Mouse (Mus musculus) megakaryocyte, adult 5-6 weeks (primary cell): Measurements from ENCODE around the gene Gm10644. TPM values are rescaled to one million over a fixed set of nuclear protein-coding genes. Genes with fewer than 3 reads are reported as not detected.
"Not testable (repeated sequence)": the region's sequence is repeated elsewhere in the genome, so short reads cannot be mapped to it uniquely, and the experiment has no call there.

Source experiments
- ATAC-seq: 2 replicates; pipeline ENCODE4 v1.8.0; 2016; ENCODE audit warnings: mild to moderate bottlenecking, inconsistent platforms; ENCODE audit not compliant: poor library complexity, severe bottlenecking
- total RNA-seq, 2 experiments: library from RNA; stranded (forward) in 1 of 2; stranded (reverse) in 1 of 2; fragments of 153-499, 151-499 nt in 1 of 2; fragments of 221-1000, 200-1000 nt in 1 of 2; gene quantifications; 2 replicates each; pipeline versions ENCODE4 v1.2.3 to v1.2.4; 2015 to 2017

Gm10644 gene
- total RNA-seq (2015) (0.09 and 0.31 TPM in 2 replicates), total RNA-seq (2017) (0.40 and 0.94 TPM in 2 replicates)

DNA sequence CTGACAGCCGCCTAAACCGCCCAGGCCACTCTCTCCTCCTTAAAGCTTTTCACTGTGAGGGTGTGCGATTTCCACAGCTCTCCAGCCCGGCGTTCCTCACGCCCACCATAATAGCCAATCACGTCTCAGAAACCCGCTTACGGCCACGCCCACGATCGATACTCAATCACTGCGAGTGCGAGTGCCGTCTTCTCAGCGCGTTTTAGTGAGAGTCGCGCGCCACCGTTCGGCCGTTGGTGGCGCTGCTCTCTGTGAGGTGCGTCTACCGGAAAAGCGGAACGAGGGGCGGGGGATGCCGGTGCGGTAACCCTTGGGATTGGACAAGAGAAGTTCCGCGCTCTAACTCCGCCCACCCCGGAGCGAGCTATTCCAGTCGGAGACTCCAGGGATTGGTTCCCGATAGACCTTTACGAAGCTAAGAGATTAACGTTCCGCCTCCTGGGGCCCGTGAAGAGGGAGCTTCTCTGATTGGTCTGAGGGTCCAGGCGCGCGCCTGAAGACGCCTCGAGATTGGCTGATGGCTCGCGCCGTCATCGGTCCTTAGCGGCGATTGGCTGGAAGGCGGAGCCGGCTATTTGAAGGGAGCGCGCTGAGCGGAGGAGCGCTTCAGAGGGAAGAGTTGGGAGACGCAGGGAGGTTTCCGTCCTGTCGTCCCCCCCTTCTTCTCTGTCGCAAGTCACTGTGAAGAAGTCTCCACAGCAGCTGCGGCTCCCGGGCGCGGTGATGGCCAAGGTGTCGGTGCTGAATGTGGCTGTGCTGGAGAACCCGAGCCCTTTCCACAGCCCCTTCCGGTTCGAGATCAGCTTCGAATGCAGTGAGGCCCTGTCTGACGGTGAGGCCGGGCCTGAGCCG lies at the start of gene Gm10644, which contains the start of gene Asf1b:
Gene Gm10644 (minus strand): TSS at position 100 of the 852 bp plus-strand sequence.
Gene Asf1b (plus strand): TSS at position 402 of the 852 bp plus-strand sequence.
- ATAC-seq: peak; percentile 88

DNA sequence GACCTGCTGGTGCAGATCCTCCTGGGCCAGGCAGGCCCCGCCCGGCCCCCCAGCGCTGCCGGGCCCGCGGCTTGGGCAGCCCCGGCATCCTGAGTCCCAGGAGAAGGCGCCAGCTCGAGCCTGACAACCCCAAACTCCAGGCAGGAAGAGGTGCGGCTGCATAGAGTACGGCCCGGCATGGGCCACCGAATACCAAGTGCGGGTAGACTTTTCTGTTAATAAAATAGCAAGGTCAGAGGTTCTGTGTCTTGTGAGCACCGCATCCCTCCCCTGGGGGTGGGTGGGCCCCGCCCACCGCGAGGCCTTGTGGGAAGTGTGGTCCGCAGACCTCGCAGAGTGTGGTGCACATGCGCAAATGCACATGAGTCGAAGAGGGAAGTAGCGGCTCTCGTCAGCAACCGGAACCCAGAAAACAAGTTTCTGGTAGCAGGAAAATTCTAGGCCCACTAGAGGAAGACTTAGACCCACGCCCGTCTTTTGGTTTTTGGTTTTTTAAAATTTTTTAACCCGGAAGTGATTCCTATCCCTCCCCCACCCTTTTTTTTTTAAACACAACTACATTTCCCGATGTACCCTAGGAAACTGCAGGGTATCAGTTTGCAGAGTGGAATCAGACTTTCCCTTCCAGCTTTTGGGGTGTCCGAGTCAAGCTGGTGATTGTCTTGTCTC lies 49.7 kb upstream of the Gm10644 start:
- ATAC-seq: peak; percentile 100

DNA sequence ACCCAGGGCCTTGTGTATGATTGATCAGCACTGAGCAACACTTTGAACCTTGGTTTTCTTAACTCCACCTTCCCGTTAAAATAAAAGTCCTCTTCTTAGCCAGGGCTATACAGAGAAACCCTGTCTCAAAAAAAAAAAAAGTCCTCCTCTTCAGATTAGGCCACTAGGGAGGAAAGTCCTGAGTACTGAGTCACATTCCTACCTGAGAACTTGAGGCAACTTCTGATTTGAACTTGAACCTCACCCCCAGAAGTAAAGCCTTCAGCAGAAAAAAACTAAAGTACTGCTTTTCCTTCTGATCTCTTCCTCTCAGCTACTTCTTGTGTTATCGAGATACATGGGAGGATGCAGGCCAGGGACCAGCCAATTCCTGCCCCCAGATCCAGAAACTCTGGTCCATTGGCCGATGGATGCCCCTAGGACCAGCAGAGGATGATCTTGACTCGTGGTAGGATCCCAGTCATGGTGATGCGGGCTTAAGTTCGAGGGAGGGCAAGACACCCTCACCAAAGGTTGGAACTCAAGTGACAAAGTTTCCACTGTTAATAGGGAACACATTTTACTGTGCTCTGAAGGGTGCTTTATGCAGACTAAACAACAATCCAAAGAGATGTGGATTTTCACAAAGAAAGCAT lies 48.7 kb upstream of the Gm10644 start:
- no peak for ATAC-seq

DNA sequence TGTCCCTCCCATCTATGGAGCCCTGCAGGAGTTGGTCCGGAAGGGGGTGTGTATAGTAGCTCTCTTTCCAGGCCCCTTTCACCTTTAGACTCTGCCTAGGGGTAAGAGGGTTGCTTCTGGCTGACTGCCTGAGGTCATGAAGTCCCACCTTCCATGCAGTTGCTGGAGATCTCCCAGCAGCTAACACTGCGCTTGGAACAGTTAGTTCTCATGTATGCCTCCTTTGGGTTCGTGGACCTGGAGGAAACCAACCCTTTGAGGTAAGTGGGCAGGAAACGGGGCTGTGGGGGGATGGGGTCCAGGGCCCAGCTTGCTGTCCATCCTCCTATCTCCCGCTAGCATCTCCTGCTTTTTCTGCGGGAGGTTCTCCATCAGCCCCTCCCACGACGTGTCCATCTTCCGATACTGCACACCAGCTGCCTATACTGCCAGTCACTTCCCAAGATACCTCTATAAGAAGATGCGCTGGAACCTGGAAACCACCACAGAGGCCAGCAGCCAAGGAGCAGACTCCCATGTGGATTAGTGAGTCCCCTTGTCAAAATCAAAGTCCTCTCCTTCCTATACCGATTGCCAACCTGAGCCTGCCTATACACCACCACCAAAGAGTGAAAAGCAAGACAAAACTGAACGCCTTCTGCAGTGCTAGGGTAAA lies 48.1 kb upstream of the Gm10644 start:
- ATAC-seq: no peak

DNA sequence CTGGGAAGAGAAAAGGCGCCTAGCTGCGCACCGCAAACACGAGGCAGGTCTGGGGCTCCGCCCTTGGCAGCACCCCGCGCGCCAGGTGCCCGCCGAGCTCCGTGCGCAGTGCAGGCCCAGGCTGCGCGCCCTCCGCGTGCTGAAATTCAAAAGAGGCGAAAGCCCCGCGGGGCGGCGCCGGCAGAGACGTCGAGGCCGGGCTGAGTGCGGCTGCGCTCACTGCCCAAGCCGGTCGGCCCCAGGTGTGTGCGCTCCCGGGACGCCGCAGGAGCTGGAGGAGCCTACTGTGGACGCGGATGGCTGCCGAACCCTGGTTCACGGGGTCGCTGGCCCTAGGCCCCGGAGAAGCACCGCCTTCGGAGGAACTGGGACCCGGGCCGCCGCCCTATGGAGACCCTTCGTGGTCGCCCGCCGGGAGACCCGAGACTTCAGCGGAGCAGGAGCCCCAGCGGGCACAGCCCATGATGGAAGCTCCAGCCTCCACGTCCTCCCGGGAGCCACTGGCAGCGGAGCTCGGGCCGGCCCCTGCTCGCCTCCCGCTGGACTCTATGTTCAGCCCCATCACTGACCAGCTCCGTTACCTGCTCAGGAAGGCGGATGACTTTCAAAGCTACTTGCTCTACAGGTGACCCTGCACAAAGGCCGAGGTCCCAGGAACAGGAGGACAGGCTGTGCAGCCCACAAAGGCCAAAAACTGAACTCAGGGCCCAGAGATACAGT lies 46.4 kb upstream of the Gm10644 start, which contains the start of gene 1700067K01Rik:
Gene 1700067K01Rik (plus strand): TSS at position 222 of the 720 bp plus-strand sequence.
- ATAC-seq: no peak

DNA sequence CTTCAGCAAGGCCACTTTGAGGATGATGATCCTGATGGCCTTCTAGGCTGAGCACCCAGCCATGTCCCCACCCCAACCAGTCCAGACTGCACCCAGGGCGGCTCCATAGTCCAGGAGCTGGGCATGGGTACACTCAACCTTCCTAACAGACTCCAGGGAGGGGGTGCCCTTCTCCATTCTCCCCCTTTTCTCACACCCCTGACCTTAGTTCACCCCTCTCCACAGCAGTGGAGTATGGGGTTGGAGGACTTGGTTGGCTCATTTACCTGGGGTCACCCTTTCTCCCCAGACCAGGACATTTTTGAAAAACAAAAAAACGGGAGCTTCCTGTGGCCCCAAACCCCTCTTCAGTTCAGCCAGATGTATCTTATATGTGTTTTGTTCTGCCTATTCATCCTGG lies 44.8 kb upstream of the Gm10644 start:
- ATAC-seq: no peak

DNA sequence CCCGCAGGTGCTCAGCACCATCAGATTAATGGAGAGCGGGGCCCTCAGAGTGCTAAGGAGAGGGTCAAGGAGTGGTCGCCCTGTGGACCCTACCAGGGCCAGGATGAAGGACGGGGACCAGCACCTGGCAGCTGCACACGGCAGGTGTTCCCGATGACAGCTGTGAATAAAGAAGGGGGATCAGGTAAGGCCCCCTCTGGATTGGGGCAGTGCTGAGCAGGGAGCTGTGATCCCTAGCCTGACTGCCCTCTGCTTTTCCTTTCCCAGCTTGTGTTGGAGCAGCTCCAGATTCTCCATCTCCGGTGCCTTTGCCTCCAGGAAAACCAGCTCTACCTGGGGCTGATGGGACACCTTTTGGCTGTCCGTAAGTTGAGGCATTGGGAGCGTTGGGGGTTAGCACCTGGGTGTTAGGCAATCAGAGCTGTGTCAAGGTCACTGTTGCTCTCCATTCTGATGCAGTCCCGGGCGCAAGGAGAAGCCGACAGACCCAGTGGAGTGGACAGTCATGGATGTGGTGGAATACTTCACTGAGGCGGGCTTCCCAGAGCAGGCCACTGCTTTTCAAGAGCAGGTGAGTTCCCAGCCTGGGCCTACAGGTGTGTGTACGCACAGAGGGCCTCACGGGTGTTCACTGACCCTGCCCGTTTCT lies 44.2 kb upstream of the Gm10644 start:
- ATAC-seq: no peak

DNA sequence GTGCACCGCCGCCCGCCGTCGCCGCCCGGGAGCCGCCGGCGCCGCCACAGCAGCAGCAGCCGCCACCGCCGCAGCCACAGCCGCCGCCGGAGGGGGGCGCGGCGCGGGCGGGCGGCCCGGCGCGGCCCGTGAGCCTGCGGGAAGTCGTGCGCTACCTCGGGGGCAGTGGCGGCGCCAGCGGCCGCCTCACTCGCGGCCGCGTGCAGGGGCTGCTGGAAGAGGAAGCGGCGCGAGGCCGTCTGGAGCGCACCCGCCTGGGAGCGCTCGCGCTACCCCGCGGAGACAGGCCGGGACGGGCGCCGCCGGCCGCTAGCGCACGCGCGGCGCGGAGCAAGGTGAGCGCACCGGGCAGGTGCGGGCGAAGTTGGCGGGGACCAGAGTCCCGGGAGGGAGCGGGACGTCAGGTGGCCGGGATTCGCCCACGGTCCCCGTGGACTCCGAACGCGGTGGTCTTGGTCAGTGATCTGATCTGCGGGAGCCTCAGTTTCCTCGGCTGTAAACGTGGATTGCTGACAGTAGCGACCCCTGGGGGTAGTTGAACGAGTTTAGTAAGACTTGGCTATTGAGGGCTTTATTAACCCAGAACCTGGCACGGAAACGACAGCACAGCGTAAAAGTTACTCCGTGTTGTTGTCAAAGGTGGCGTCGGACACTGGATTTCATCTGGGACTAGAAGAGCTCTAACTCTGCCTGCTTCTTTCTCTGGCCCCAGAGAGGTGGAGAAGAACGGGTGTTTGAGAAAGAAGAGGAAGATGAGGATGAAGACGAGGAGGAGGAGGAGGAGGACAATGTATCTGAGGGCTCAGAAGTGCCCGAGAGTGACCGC lies 43.4 kb upstream of the Gm10644 start:
- ATAC-seq: peak; percentile 67

DNA sequence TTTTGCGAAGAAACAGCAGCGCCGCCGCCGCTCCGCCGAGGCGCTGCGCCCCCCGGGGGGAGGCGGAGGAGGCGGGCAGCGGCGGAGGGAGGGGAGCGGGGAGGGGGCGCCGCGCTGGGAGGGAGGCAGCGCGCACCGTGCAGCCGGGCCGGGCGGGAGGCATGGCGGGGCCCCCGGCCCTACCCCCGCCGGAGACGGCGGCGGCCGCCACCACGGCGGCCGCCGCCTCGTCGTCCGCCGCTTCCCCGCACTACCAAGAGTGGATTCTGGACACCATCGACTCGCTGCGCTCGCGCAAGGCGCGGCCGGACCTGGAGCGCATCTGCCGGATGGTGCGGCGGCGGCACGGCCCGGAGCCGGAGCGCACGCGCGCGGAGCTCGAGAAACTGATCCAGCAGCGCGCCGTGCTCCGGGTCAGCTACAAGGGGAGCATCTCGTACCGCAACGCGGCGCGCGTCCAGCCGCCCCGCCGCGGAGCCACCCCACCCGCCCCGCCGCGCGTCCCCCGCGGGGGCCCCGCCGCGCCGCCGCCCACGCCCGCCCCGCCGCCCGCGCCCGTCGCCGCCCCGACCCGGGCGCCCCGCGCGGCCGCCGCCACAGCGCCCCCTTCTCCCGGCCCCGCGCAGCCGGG lies 42.6 kb upstream of the Gm10644 start, which contains the start of gene Samd1:
Gene Samd1 (plus strand): TSS at position 162 of the 631 bp plus-strand sequence.
- ATAC-seq: no peak

DNA sequence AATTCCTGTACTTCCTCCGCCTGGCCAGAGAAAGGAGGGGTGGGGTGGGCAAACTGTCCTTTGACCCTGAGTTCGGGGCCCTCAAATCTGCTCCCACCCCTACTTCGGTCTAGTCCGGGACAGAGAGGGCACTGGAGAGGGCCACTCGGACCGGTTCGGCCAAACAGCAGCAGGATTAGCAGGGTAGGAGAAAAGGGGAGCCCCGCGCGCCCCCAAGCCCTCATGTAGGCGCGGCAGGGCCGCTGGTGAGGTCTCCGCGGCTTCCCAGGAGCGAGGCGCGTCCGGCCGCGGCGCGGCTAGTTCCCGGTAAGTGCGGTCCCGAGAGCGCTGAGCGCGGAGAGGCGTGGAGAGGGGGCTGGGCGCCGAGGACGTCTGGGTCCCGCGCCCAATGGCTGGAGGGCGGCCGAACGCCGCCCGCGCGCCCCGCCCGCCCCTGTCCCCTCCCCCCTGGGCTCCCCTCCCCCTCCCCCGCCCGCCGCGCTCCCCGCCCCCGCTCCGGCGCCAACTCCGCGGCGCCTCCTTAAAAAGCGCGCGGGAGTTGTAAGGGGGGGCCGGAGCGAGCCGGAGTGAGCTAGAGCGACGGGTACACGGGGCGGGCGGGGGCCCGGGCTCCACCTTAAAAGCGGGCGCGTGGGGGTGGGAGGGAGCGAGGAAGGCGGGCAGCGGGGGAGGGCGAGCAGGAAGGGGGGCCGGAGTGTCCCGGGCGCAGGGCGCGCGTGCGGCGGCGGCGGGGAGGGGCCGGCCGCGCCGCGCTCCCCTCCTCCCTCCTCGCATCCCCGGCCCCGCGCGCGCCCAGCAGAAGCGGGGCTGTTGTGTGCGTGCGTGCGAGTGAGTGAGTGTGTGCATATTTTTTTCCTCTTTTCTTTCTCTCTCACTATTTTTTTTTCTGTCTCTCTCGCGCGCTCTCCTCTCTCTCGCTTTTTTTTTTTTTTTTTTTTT lies 41.8 kb upstream of the Gm10644 start:
- peak; percentile 76 for ATAC-seq

DNA sequence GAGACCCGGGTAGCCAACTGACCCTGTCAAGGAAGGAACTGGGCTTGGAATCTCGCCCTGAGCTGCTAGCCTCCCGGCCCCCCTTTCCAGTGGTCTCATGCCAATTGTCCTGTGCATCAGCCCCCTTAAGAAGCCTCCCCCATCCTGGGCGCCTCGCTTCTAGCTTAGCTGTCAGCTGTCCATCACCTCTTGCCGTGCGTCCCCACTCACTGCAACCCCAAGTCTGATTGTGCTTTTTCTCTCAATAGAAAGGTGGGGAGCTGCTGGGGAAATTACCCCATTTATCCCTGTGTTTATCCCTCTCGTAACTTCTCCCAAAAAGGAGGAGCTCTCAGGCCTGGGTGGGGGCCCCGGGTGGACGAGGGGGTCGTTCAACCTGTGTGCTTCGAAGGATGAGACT lies 41.0 kb upstream of the Gm10644 start:
- ATAC-seq: no peak

DNA sequence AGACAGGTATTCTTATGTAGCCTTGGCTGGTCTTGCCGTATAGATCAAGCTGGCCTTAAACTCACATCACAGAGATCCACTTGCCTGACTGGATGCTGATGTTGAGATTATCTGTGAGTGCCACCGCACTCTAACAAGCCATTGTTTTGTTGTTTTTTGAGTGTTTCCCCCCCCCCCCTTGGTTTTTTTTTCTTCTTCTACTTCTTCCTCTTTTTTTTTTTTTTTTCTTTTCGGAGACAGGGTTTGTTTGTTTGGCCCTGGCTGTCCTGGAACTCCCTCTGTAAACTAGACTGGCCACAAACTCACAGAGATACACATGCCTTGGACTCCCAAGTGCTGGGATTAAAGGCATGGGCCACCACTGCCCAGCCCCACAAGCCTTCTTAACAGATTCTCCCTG lies 39.0 kb upstream of the Gm10644 start:
- ATAC-seq: no peak

DNA sequence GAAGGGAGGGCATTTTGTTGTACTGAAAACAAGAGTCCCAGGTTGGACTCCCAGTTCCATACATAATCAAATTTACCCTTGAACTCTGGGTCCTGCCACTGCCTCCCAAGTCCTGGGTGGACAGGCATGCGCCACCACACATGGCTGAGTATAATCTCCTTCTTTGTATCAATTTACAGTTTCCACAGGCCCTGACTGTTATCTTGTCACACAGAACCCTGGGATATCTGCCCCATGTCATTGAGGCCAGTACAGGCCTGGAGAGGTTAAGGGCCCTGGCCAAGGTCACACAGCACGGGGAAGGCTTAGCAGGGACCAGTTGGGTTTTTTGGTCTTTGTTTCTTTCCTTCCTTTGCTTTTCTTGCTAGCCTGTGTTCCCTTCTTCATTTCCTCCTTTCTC lies 37.5 kb upstream of the Gm10644 start:
- no peak for ATAC-seq

DNA sequence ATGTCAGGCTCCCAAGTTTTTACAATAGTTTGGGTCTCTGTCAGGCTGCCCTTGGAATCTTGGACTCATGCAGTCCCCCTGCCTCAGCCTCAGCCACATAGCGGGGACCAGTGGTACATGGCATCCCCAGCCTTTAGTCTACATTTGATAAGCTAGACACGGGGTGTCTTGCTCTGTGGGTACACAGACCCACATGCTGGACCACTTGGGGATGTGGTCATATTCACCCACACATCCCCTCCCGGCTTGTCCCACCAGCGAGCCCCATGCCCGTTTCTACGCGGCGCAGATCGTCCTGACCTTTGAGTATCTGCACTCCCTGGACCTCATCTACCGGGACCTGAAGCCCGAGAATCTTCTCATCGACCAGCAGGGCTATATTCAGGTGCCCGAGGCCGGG lies 35.2 kb upstream of the Gm10644 start:
- no peak for ATAC-seq

DNA sequence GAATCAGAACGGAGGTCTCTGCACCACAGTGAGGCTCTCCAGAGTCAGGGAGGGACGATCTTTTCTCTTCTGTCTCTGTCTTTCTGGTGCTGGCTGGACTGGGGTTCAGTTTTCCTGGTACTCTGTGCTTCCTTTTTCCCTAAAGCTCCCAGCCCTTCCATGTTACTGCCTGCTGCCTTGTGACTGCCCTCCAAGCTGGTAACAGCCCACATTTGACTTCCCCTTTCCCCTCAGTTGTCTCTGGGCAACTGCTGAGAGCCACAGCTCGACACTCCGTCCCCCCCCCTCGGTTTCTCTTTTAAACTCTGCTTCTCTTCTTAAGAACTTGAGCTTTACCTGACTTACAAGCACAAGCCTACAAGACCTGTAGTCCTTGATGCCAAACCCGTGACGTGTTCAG lies 34.2 kb upstream of the Gm10644 start:
- peak; percentile 91 for ATAC-seq

DNA sequence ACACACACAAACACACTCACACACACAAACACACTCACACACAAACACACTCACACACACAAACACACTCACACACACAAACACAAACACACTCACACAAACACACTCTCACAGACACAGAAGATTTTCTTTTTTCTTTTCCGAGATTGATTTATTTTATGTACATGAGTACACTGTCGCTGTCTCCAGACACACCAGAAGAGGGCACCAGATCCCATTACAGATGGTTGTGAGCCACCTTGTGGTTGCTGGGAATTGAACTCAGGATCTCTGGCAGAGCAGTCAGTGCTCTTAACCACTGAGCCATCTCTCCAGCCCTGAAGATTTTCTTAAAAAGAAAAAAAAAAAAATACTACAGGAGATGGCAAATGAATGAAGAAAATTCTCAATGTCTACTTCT lies 28.2 kb upstream of the Gm10644 start:
- ATAC-seq: not testable (repeated sequence)

DNA sequence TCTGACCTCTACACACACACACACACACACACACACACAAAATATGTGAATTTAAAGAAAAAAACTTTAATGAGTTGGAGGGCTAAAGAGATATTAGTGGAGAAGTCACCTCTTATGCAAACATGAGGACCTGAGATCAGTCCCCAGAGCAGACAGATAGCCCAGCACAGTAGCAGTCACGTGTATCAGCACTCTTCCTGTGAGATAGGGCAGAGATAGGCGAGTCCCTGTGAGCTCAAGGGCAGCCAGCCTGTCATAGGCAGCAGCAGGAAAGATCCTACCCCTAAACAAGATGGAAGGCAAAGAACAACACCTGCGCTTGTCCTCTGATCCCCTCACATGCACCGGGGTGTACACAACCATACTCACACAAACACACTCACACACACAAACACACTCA lies 27.4 kb upstream of the Gm10644 start:
- peak; percentile 49 for ATAC-seq
